ENCODE assay signal across 7 mouse cellular contexts in the genomic region with DNA sequence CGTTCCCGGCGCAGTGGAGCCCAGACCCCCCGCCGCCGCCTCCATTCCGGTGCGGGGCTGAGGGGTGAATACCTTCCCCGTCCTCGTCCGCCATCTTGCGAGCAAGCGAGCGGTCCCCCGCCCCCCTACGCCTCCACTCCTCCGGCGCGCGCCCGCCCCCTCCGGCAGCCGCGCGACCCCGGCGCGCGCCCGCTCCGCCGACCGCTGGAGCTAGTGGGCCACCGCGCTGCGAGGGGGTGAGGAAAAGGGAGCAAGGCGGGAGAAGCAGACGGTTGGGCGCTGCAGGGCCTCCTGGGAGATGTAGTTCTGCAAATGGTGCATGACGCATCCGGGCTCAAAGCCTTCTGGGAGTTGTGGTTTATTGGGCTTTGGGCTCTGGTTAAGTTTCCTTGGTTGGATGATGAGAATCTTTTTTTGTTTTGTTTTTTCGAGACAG. TPM values are rescaled to one million over a fixed set of nuclear protein-coding genes. Genes with fewer than 3 reads are reported as not detected.
DNase-seq lines count a peak whose midpoint lies in the region; ATAC-seq lines count a peak whose summit lies in the region.

A gene (minus strand): TSS at position 261 of the 436 bp plus-strand sequence.

- peak; percentile 81 for ATAC-seq in granulocyte monocyte progenitor cell, adult 5-6 weeks (replicated peaks; ENCODE audit: poor library complexity, severe bottlenecking)
- ATAC-seq in midbrain, embryonic 13.5 days: peak; percentile 99

- peak within 1 kb of the TSS; percentile 88 for H3K4me2 ChIP-seq in midbrain, embryonic 13.5 days (replicated peaks)

- WGBS in limb, embryonic 10.5 days: under 1% methylated on average over 31 of the region's 42 CpGs
- WGBS in midbrain, embryonic 13.5 days: 2% methylated on average over 34 of the region's 42 CpGs

- H3K27ac ChIP-seq in limb, embryonic 10.5 days: peak within 1 kb of the TSS; percentile 96
- H3K27ac ChIP-seq in midbrain, embryonic 13.5 days: peak within 1 kb of the TSS; percentile 90

- no peaks in the 10 kb centered on the region for H3K27me3 ChIP-seq in limb, embryonic 10.5 days (ENCODE audit: low read depth, poor library complexity, severe bottlenecking)
- H3K27me3 ChIP-seq in midbrain, embryonic 13.5 days: no peaks in the 10 kb centered on the region

- peak within 1 kb of the TSS; percentile 94 for H3K9ac ChIP-seq in midbrain, embryonic 13.5 days (replicated peaks)

- no peaks in the 10 kb centered on the region for H3K9me3 ChIP-seq in limb, embryonic 10.5 days (replicated peaks)
- no peaks in the 10 kb centered on the region for H3K9me3 ChIP-seq in midbrain, embryonic 13.5 days

- no peaks in the 10 kb centered on the region for H3K36me3 ChIP-seq in limb, embryonic 10.5 days
- H3K36me3 ChIP-seq in midbrain, embryonic 13.5 days: no peaks in the 10 kb centered on the region

- DNase-seq in adrenal gland, adult 8-10 months: peak; percentile 88
- DNase-seq in embryo, embryonic 9.5 days (ENCODE audit: extremely low spot score): peak; percentile 93
- peak; percentile 90 for DNase-seq in kidney, adult 11 months
- DNase-seq in limb, embryonic 10.5 days (ENCODE audit: low spot score): peak; percentile 95
- DNase-seq in spleen, adult 12 weeks (ENCODE audit: low spot score): peak; percentile 67

- peak within 1 kb of the TSS; percentile 94 for H3K4me3 ChIP-seq in limb, embryonic 10.5 days
- peak within 1 kb of the TSS; percentile 92 for H3K4me3 ChIP-seq in midbrain, embryonic 13.5 days (replicated peaks)

- peaks cover 20% of the 10 kb centered on the region for H3K4me1 ChIP-seq in limb, embryonic 10.5 days
- peaks cover 36% of the 10 kb centered on the region for H3K4me1 ChIP-seq in midbrain, embryonic 13.5 days (replicated peaks)

RNA-seq across cellular contexts. Expression of the gene that starts here (rescaled TPM):
- 10 to 100 TPM; 47.4 to 56.8 (median 54.8) TPM for total RNA-seq in adrenal gland, adult 8-10 months (2022)
- 15.6 and 24.0 TPM in 2 replicates for total RNA-seq in granulocyte monocyte progenitor cell, adult 5-6 weeks (2014; fragmentation: Nextera tagmentation)
- 21.8 and 29.7 TPM in 2 replicates for total RNA-seq in granulocyte monocyte progenitor cell, adult 5-6 weeks (2017)
- 45.5 and 46.2 TPM in 2 replicates for polyA plus RNA-seq in limb, embryonic 10.5 days (2016; fragmentation: Nextera tagmentation; extraction: Ambion mirVana)
- polyA plus RNA-seq in midbrain, embryonic 13.5 days (2015; fragmentation: Nextera tagmentation; extraction: Ambion mirVana): 69.7 and 75.5 TPM in 2 replicates

Comparison
In these comparisons a context has a peak if more than half of its experiments do, and no peak if none do; other contexts are left out.
1. Peak in every context shown above with its lines: DNase-seq, ATAC-seq, H3K4me3 ChIP-seq and H3K27ac ChIP-seq.